Mouse (Mus musculus) lung, postnatal 0 days (tissue): ENCODE results near the gene Pou2f1. TPM values are rescaled to one million over a fixed set of nuclear protein-coding genes. Genes with fewer than 3 reads are reported as not detected.

Source experiments
- ATAC-seq: fragments of 200-750 bp; cut with Nextera tagmentation; 2 replicates; pipeline ENCODE4 v1.8.0; 2017; ENCODE audit warnings: moderate library complexity
- DNase-seq: peaks from one replicate; pipeline ENCODE4 v3.0.0-alpha.2; 2016; ENCODE audit warnings: low spot score
- H3K27ac ChIP-seq: fragments of 300-500 bp; sonication (generic); 2 replicates; pipeline ENCODE4 v1.5.1; 2014; ENCODE audit warnings: antibody characterized with exemption, mild to moderate bottlenecking, low read length, mixed read lengths
- H3K27me3 ChIP-seq: fragments of 300-500 bp; sonication (generic); replicated peaks from 2 replicates; pipeline ENCODE4 v1.6.1; 2014; ENCODE audit warnings: low read length, mixed read lengths; ENCODE audit not compliant: insufficient read depth
- H3K36me3 ChIP-seq: fragments of 300-500 bp; sonication (generic); 2 replicates; pipeline ENCODE4 v1.6.1; 2014; ENCODE audit warnings: low read length, mixed read lengths; ENCODE audit not compliant: insufficient read depth
- H3K4me1 ChIP-seq: fragments of 300-500 bp; sonication (generic); 2 replicates; pipeline ENCODE4 v1.6.1; 2014; ENCODE audit warnings: antibody characterized with exemption, low read depth, low read length, mixed read lengths; ENCODE audit not compliant: insufficient read depth
- H3K4me2 ChIP-seq: fragments of 300-500 bp; sonication (generic); replicated peaks from 2 replicates; pipeline ENCODE4 v1.6.1; 2014; ENCODE audit warnings: low read depth, mild to moderate bottlenecking, low read length, moderate library complexity, mixed read lengths
- H3K4me3 ChIP-seq: fragments of 300-500 bp; sonication (generic); 2 replicates; pipeline ENCODE4 v1.5.1; 2014; ENCODE audit warnings: low read depth, low read length
- H3K9ac ChIP-seq: fragments of 300-500 bp; sonication (generic); replicated peaks from 2 replicates; pipeline ENCODE4 v1.6.1; 2014; ENCODE audit warnings: low read depth, mild to moderate bottlenecking
- H3K9me3 ChIP-seq: fragments of 300-500 bp; sonication (generic); 2 replicates; pipeline ENCODE4 v1.6.1; 2016; ENCODE audit warnings: low read length, mixed read lengths
- CTCF ChIP-seq: IDR thresholded peaks from 2 replicates; pipeline ENCODE4 v1.5.1; 2016; ENCODE audit warnings: antibody characterized with exemption, mild to moderate bottlenecking
- EP300 ChIP-seq: IDR thresholded peaks from 2 replicates; pipeline ENCODE4 v1.6.1; 2016; ENCODE audit warnings: antibody characterized with exemption, mild to moderate bottlenecking, control low read depth
- WGBS: fragments of 180-500 bp; shearing (Covaris S2); extraction: QIAGEN DNeasy Blood & Tissue Kit; methylation state at CpG from one replicate; pipeline ENCODE4 v1.1.7; 2014; 5-methylcytosine and 5-hydroxymethylcytosine counted together
- polyA plus RNA-seq: library from polyadenylated mRNA; unstranded; fragments of >200 nt; fragmentation: Nextera tagmentation; extraction: Ambion mirVana; gene quantifications from 2 replicates; pipeline ENCODE4 v1.2.1, GENCODE M21; 2015

Gene Pou2f1
- polyA plus RNA-seq, 1 experiment from 2014 or later, result 7.9 TPM

DNA sequence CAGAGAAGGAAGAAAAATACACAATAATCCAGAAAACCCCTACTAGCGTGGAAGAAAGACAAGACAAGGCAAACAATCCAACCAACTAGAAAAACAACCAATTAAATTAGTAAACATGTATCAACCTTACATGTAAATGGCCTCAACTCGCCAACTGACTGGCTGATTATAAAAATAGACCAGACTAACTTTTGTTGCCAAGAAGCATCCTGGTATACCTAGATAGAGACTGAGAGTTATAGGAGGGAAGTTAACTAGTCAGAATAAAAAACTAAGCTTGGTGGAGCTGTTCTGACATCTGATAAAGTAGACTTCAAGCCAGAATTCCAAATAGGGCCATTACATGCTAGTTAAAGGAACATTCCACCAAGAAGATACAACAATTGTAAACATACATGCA, 77.3 kb downstream of the Pou2f1 start:
- Histone ChIP-seq H3K4me1 (no peaks in the 10 kb centered on the region), H3K4me2 (no peak overlapping the region), H3K9ac (no peak overlapping the region), H3K4me3 (no peak overlapping the region), H3K27me3 (no peaks in the 10 kb centered on the region), H3K9me3 (no peaks in the 10 kb centered on the region), H3K27ac (no peak overlapping the region), H3K36me3 (no peaks in the 10 kb centered on the region)
- DNase-seq (no peak), ATAC-seq (no peak)
- WGBS, result 85% methylated on average over 2 of the region's 2 CpGs
- TF ChIP-seq EP300 (no peak), CTCF (no peak)

DNA sequence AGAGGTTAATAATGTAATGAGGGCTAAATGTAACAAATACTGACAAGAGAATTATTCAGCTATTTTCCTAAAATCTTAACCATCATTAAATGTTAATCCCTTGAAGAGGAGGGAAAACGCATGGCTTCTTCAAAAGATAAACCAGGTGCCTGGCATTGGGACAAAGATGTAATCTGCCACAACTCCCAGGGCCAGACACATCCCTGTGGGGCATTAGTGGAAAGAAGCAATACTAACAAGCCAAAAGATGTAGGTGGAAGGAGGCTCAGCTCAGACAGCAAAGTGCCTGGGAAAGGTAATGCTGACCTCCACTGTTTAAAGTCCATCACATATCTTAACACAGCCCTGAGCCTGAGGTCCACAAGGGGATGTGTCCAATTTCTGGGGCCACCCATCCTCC, 80.0 kb downstream of the Pou2f1 start:
- 90% methylated on average over 1 of the region's 1 CpGs for WGBS
- no peak for TF ChIP-seq EP300
- TF ChIP-seq CTCF, result no peak

DNA sequence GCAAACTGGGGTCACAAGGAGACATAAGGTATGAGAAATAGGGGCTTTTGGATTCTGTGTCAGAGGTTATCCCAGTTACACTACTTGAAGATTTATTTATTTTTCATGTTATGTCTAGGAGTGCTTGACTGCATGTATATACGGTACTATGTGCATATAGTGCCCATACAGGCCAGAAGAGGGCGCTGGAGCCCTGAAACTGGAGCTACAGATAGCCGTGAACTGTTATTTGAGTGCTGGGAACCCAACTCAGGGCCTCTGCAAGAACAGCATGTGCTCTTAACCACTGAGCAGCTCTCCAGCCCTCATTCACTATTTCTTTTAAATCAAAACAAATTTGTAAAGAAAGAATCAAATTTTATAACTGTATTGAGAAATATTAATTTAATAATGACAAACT, 81.5 kb downstream of the Pou2f1 start:
- DNase-seq (no peak), ATAC-seq (no peak)
- Histone ChIP-seq H3K4me3 (no peak overlapping the region), H3K27me3 (no peaks in the 10 kb centered on the region), H3K9me3 (no peaks in the 10 kb centered on the region), H3K27ac (no peak overlapping the region), H3K36me3 (no peaks in the 10 kb centered on the region; the same call in 1 of the 2 replicates), H3K4me1 (peaks cover 5% of the 10 kb centered on the region; the same call in 1 of the 2 replicates), H3K4me2 (no peak overlapping the region), H3K9ac (no peak overlapping the region)
- no peak for TF ChIP-seq EP300
- TF ChIP-seq CTCF, result no peak
- WGBS, result 63% methylated on average over 3 of the region's 3 CpGs

More for the DNA sequence above, 80.0 kb downstream of the Pou2f1 start:
- Histone ChIP-seq H3K4me3 (no peak overlapping the region), H3K27me3 (no peaks in the 10 kb centered on the region), H3K9me3 (no peaks in the 10 kb centered on the region), H3K4me2 (no peak overlapping the region), H3K9ac (no peak overlapping the region), H3K36me3 (no peaks in the 10 kb centered on the region), H3K27ac (no peak overlapping the region), H3K4me1 (peaks cover 5% of the 10 kb centered on the region; the same call in 1 of the 2 replicates)
- ATAC-seq (no peak), DNase-seq (no peak)

DNA sequence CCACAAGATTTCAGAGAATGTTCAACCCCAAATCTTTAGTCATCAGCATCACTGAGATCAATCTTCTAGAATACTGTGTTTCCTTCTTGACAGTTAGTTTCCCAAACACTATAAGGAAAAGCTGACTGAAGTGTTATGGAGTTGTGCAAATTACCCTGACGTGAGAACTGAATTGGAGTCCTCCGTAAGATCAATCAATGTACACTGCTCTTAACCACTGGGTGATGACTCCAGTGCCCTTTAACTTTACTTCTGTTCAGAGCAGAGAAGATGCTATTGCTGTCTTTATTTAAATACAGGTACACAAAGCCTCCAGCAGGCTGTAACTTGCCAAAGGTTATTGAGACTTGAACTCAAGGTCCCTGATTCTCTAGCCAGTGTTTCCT, 88.1 kb downstream of the Pou2f1 start:
- Histone ChIP-seq H3K36me3 (no peaks in the 10 kb centered on the region; the same call in 1 of the 2 replicates), H3K4me1 (peaks cover 2% of the 10 kb centered on the region; the same call in 1 of the 2 replicates), H3K4me3 (no peak overlapping the region), H3K9me3 (no peaks in the 10 kb centered on the region), H3K4me2 (no peak overlapping the region), H3K9ac (no peak overlapping the region), H3K27ac (no peak overlapping the region), H3K27me3 (no peaks in the 10 kb centered on the region)
- DNase-seq (no peak), ATAC-seq (no peak)
- TF ChIP-seq CTCF (no peak), EP300 (no peak)
- WGBS, result 85% methylated on average over 2 of the region's 2 CpGs

DNA sequence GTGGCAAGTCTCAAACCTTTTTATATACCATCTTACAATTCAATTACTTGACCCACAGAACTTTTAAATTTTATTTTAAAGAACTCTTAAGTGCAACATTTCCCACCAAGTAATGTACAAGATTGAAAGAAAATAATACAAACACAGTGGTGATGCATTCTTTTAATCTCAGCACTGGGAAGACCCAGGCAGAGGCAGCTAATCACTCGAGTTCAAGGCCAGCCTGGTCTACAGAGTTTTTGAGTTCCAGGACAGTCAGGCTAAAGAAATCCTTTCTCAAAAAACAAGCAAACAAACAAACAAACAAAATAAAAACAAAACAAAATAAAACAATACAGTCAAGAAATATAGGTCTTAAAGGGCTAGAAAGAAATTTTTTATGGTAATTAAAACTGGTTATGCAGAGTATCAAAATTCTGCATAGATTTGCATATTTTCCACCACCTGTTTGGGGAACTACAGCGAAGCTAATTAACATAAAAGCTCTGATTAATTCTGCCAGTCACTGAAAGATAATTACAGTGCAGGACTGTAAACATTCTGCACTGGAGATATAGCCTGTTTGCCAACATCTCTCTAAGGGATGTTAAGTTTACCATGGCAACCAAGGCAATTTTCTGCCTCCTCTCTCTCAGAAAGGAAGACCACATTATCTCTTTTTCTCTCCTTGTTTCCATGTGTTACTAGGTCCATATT, 88.6 kb downstream of the Pou2f1 start:
- H3K27me3 ChIP-seq, result no peaks in the 10 kb centered on the region
- 89% methylated on average over 2 of the region's 2 CpGs for WGBS
- H3K4me1 ChIP-seq, result no peaks in the 10 kb centered on the region
- no peak overlapping the region for H3K27ac ChIP-seq
- H3K4me3 ChIP-seq, result no peak overlapping the region
- no peaks in the 10 kb centered on the region for H3K9me3 ChIP-seq
- no peaks in the 10 kb centered on the region; the same call in 1 of the 2 replicates for H3K36me3 ChIP-seq
- ATAC-seq (no peak), DNase-seq (no peak)
- H3K4me2 ChIP-seq, result no peak overlapping the region
- TF ChIP-seq CTCF (no peak), EP300 (no peak)
- H3K9ac ChIP-seq, result no peak overlapping the region

DNA sequence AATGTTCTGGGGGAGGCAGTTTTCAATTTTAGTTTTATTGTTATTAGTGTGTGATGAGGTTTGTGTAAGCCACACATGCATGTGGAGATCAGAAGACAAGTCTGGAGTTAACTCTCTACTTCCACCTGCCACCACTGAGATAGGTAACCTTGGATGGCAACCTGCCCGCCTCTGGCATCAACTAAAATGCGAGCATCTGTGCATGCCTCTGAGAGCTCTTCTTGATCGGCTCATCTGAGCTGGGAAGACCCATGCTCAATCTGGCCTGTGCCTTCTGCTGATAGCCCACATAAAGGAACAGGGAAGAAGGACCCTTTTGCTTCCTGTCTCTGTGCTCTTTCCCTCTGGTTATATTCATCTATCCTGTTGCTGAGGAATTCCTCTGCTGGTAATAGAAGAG, 93.0 kb downstream of the Pou2f1 start:
- no peak for DNase-seq
- no peak overlapping the region for H3K9ac ChIP-seq
- H3K4me2 ChIP-seq, result no peak overlapping the region
- ATAC-seq, result no peak
- H3K4me3 ChIP-seq, result no peak overlapping the region
- WGBS, result 91% methylated on average over 3 of the region's 3 CpGs
- no peaks in the 10 kb centered on the region for H3K9me3 ChIP-seq
- no peak overlapping the region for H3K27ac ChIP-seq
- H3K36me3 ChIP-seq, result peaks cover 5% of the 10 kb centered on the region; the same call in 1 of the 2 replicates
- H3K4me1 ChIP-seq, result no peaks in the 10 kb centered on the region
- H3K27me3 ChIP-seq, result no peaks in the 10 kb centered on the region
- TF ChIP-seq EP300, result no peak
- no peak for TF ChIP-seq CTCF
